Mouse (Mus musculus) intestine, embryonic 14.5 days (tissue): ENCODE results near the gene Kansl1l. TPM values are rescaled to one million over a fixed set of nuclear protein-coding genes. Genes with fewer than 3 reads are reported as not detected.

Source experiments
- ATAC-seq: fragments of 200-750 bp; cut with Nextera tagmentation; replicated peaks from 2 replicates; pipeline ENCODE4 v1.8.0; 2017; ENCODE audit warnings: low read depth, moderate number of reproducible peaks, moderate TSS enrichment, moderate library complexity; ENCODE audit not compliant: low FRiP score, low TSS enrichment
- DNase-seq: peaks from one replicate; pipeline ENCODE4 v3.0.0-alpha.2; 2018; ENCODE audit warnings: low spot score
- H3K27ac ChIP-seq: fragments of 300-500 bp; sonication (generic); 2 replicates; pipeline ENCODE4 v1.5.1; 2014; ENCODE audit warnings: low read depth, mild to moderate bottlenecking, control low read depth
- H3K27me3 ChIP-seq: fragments of 300-500 bp; sonication (generic); replicated peaks from 2 replicates; pipeline ENCODE4 v1.6.1; 2014; ENCODE audit warnings: low read length, control low read depth; ENCODE audit not compliant: control insufficient read depth, insufficient read depth
- H3K36me3 ChIP-seq: fragments of 300-500 bp; sonication (generic); 2 replicates; pipeline ENCODE4 v1.6.1; 2014; ENCODE audit warnings: low read length, control low read depth; ENCODE audit not compliant: control insufficient read depth, insufficient read depth
- H3K4me1 ChIP-seq: fragments of 300-500 bp; sonication (generic); replicated peaks from 2 replicates; pipeline ENCODE4 v1.6.1; 2014; ENCODE audit warnings: low read length, control low read depth, mixed read lengths; ENCODE audit not compliant: control insufficient read depth, insufficient read depth
- H3K4me2 ChIP-seq: fragments of 300-500 bp; sonication (generic); 2 replicates; pipeline ENCODE4 v1.6.1; 2014; ENCODE audit warnings: low read length
- H3K4me3 ChIP-seq: fragments of 300-500 bp; sonication (generic); 2 replicates; pipeline ENCODE4 v1.5.1; 2014; ENCODE audit warnings: low read depth, low read length, control low read depth, mixed read lengths
- H3K9ac ChIP-seq: fragments of 300-500 bp; sonication (generic); 2 replicates; pipeline ENCODE4 v1.6.1; 2014; ENCODE audit warnings: mild to moderate bottlenecking, low read length
- H3K9me3 ChIP-seq: fragments of 300-500 bp; sonication (generic); 2 replicates; pipeline ENCODE4 v1.6.1; 2016; ENCODE audit warnings: low read length, control low read depth; ENCODE audit not compliant: control insufficient read depth
- WGBS: fragments of 180-500 bp; shearing (Covaris S2); extraction: QIAGEN DNeasy Blood & Tissue Kit; methylation state at CpG from one replicate; pipeline ENCODE4 v1.1.7; 2014; 5-methylcytosine and 5-hydroxymethylcytosine counted together
- polyA plus RNA-seq: library from polyadenylated mRNA; unstranded; fragments of >200 nt; fragmentation: Nextera tagmentation; extraction: Ambion mirVana; gene quantifications from 2 replicates; pipeline ENCODE4 v1.2.1, GENCODE M21; 2014

Kansl1l gene
- polyA plus RNA-seq, 1 experiment from 2014 or later = 14.2 TPM

DNA sequence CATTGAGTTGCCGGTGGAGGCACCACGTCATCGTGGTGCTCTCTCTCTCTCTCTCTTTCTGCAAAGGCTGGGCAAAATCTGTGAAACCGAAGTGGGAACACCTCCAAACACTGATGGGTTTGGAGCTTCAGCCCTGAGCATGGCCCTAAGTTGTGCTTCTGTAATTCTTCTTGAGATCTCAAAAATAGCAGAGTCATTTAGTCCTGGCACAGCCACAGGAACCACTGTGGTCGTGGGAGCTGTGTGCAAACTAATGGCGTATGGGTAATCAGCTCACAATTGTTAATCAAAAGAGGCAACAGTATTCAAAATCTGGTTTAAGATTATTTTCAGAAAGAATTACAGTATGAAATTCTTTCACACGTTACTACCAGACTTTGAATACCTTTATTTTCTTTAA lies 144.6 kb downstream of the Kansl1l start:
- Histone ChIP-seq H3K9ac (no peak overlapping the region), H3K36me3 (no peaks in the 10 kb centered on the region), H3K4me2 (no peak overlapping the region), H3K9me3 (no peaks in the 10 kb centered on the region), H3K27me3 (no peaks in the 10 kb centered on the region), H3K27ac (no peak overlapping the region), H3K4me1 (no peaks in the 10 kb centered on the region), H3K4me3 (no peak overlapping the region)
- WGBS = 88% methylated on average over 7 of the region's 7 CpGs
- DNase-seq (no peak), ATAC-seq (no peak)

DNA sequence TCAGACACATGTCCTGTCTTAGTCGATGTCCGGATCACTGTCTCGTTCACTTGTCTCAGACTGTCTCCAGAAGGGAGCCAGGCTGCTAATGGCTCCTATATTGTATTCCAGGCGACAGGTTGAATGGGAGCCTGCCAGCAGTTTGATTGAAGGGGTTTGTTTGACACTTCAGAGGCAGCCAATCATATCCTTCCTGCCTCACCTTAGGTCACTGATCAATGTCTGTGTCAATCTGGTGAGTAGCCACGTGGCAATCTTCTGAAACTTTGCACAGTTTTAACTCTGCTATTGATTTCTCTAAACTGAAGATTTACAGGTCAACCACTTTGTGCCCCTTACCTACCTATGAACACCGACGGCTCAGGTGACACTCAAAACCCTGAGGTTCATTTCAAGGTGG lies 145.9 kb downstream of the Kansl1l start:
- no peaks in the 10 kb centered on the region for H3K4me1 ChIP-seq
- no peaks in the 10 kb centered on the region for H3K27me3 ChIP-seq
- H3K4me2 ChIP-seq = no peak overlapping the region
- H3K4me3 ChIP-seq = no peak overlapping the region
- WGBS = 74% methylated on average over 7 of the region's 7 CpGs
- ATAC-seq (no peak), DNase-seq (no peak)
- no peak overlapping the region for H3K27ac ChIP-seq
- no peaks in the 10 kb centered on the region for H3K9me3 ChIP-seq
- no peak overlapping the region for H3K9ac ChIP-seq
- H3K36me3 ChIP-seq = no peaks in the 10 kb centered on the region

Other genes starting within 250 kb of the Kansl1l start
- gene Rpe, start 116.7 kb downstream of the Kansl1l start, polyA plus RNA-seq = 53.3 and 53.4 TPM in 2 replicates
- gene Acadl, start 45.7 kb upstream of the Kansl1l start, polyA plus RNA-seq = 108 and 121 TPM in 2 replicates
- 13.0 and 14.7 TPM in 2 replicates for gene Myl1, start 127.8 kb upstream of the Kansl1l start, polyA plus RNA-seq
- gene Lancl1, start 221.3 kb upstream of the Kansl1l start, polyA plus RNA-seq = 96.4 and 113 TPM in 2 replicates